21 mouse cellular contexts compared by ENCODE assay signal in genomic region chr3:38446586-38446985, GRCm38 (mm10). TPM values are rescaled to one million over a fixed set of nuclear protein-coding genes. Genes with fewer than 3 reads are reported as not detected.
DNase-seq lines count a peak whose midpoint lies in the region; ATAC-seq and TF ChIP-seq lines count a peak whose summit lies in the region.
"Had no signal": no experiment of that assay in that cellular context is flagged by ENCODE, and none has a peak within 500 bp of the region (broad histone marks: within the 10 kb centered on the region; RNA-seq: fewer than 3 reads in every experiment).

No protein-coding gene starts in this region.

- H3K36me3 ChIP-seq in forebrain, postnatal 0 days (ENCODE audit: insufficient read depth) = peaks cover 11% of the 10 kb centered on the region
- H3K36me3 ChIP-seq in forebrain, embryonic 13.5 days (ENCODE audit: poor library complexity, severe bottlenecking) = peaks cover 11% of the 10 kb centered on the region
- peaks cover 11% of the 10 kb centered on the region for H3K36me3 ChIP-seq in midbrain, embryonic 11.5 days (ENCODE audit: control insufficient read depth, insufficient read depth, low read length)
- peaks cover 21% of the 10 kb centered on the region for H3K36me3 ChIP-seq in midbrain, embryonic 13.5 days

- ATAC-seq in forebrain, postnatal 0 days = peak; percentile 85
- no peak for ATAC-seq in forebrain, embryonic 13.5 days
- ATAC-seq in midbrain, embryonic 11.5 days (ENCODE audit: low FRiP score) = no peak
- ATAC-seq in midbrain, embryonic 13.5 days = no peak
- ATAC-seq: hindbrain, postnatal 0 days had no signal

- H3K9me3 ChIP-seq in forebrain, postnatal 0 days (ENCODE audit: low read length) = 0 out of 2 replicates have a peak, but pooled peaks cover 4% of the 10 kb centered on the region
- H3K9me3 ChIP-seq in forebrain, embryonic 13.5 days (replicated peaks) = peaks cover 6% of the 10 kb centered on the region
- no peaks in the 10 kb centered on the region for H3K9me3 ChIP-seq in midbrain, embryonic 11.5 days (ENCODE audit: control insufficient read depth, low read length)
- peaks cover 3% of the 10 kb centered on the region; the same call in 1 of the 2 replicates for H3K9me3 ChIP-seq in midbrain, embryonic 13.5 days
- H3K9me3 ChIP-seq: liver, embryonic 15.5 days had no signal

- TF ChIP-seq CTCF in forebrain, postnatal 0 days (IDR thresholded peaks at IDR 0.05; ENCODE audit: low read depth) = no peak

- DNase-seq in forebrain, postnatal 0 days = peak; percentile 44
- DNase-seq in right cerebral cortex, adult 18-20 months = peak; percentile 73
- no peak for DNase-seq in right cerebral cortex, postnatal 4 days
- DNase-seq in layer of hippocampus, postnatal 36 days = peak; percentile 26 to 38
- peak; percentile 89 for DNase-seq in telencephalon, adult 2 months (ENCODE audit: low read depth, low spot score)
- no peak for DNase-seq in midbrain, embryonic 11.5 days (ENCODE audit: low spot score, missing footprints)
- DNase-seq: adrenal gland, postnatal 36 days; cerebellum, adult 2 months; cerebellum, postnatal 36 days; gastrocnemius, postnatal 25 days; kidney, adult 11 months had no signal

- H3K27ac ChIP-seq in forebrain, postnatal 0 days (ENCODE audit: low read depth, low read length) = no peak overlapping the region
- no peak overlapping the region for H3K27ac ChIP-seq in forebrain, embryonic 13.5 days
- no peak overlapping the region for H3K27ac ChIP-seq in midbrain, embryonic 11.5 days (ENCODE audit: low read depth, low read length)
- H3K27ac ChIP-seq in midbrain, embryonic 13.5 days = no peak overlapping the region
- H3K27ac ChIP-seq: forebrain, embryonic 10.5 days; hindbrain, embryonic 10.5 days; hindbrain, postnatal 0 days; kidney, postnatal 0 days; liver, embryonic 15.5 days; macrophage; midbrain, embryonic 10.5 days; neural tube, embryonic 12.5 days had no signal

- 61% methylated on average over 9 of the region's 9 CpGs for WGBS in forebrain, postnatal 0 days
- WGBS in forebrain, embryonic 13.5 days = 89% methylated on average over 9 of the region's 9 CpGs
- 89% methylated on average over 9 of the region's 9 CpGs for WGBS in midbrain, embryonic 11.5 days
- WGBS in midbrain, embryonic 13.5 days = 90% methylated on average over 9 of the region's 9 CpGs

- no peak overlapping the region for H3K4me3 ChIP-seq in forebrain, postnatal 0 days (ENCODE audit: low read depth, low read length)
- H3K4me3 ChIP-seq in forebrain, embryonic 13.5 days = no peak overlapping the region
- H3K4me3 ChIP-seq in midbrain, embryonic 11.5 days (ENCODE audit: low read depth, low read length) = no peak overlapping the region
- no peak overlapping the region for H3K4me3 ChIP-seq in midbrain, embryonic 13.5 days (replicated peaks)
- H3K4me3 ChIP-seq: forebrain, embryonic 10.5 days; hindbrain, embryonic 10.5 days; liver, embryonic 15.5 days; midbrain, embryonic 10.5 days; neural tube, embryonic 12.5 days had no signal

- no peak overlapping the region for H3K4me2 ChIP-seq in forebrain, postnatal 0 days (ENCODE audit: low read depth)
- no peak overlapping the region for H3K4me2 ChIP-seq in forebrain, embryonic 13.5 days
- H3K4me2 ChIP-seq in midbrain, embryonic 11.5 days = no peak overlapping the region
- no peak overlapping the region for H3K4me2 ChIP-seq in midbrain, embryonic 13.5 days (replicated peaks)
- H3K4me2 ChIP-seq: liver, embryonic 15.5 days; neural tube, embryonic 12.5 days had no signal

- no peaks in the 10 kb centered on the region for H3K27me3 ChIP-seq in forebrain, postnatal 0 days (ENCODE audit: insufficient read depth, low read length)
- no peaks in the 10 kb centered on the region for H3K27me3 ChIP-seq in forebrain, embryonic 13.5 days
- H3K27me3 ChIP-seq in midbrain, embryonic 11.5 days (ENCODE audit: control insufficient read depth, insufficient read depth, low read length) = no peaks in the 10 kb centered on the region
- no peaks in the 10 kb centered on the region for H3K27me3 ChIP-seq in midbrain, embryonic 13.5 days
- H3K27me3 ChIP-seq: liver, embryonic 15.5 days; neural tube, embryonic 12.5 days had no signal

- H3K9ac ChIP-seq in forebrain, postnatal 0 days = no peak overlapping the region
- no peak overlapping the region for H3K9ac ChIP-seq in forebrain, embryonic 13.5 days
- H3K9ac ChIP-seq in midbrain, embryonic 11.5 days (ENCODE audit: low read length) = no peak overlapping the region
- H3K9ac ChIP-seq in midbrain, embryonic 13.5 days (replicated peaks) = no peak overlapping the region
- H3K9ac ChIP-seq: liver, embryonic 15.5 days; neural tube, embryonic 12.5 days had no signal

- no peaks in the 10 kb centered on the region for H3K4me1 ChIP-seq in forebrain, postnatal 0 days (ENCODE audit: insufficient read depth)
- H3K4me1 ChIP-seq in forebrain, embryonic 13.5 days = no peaks in the 10 kb centered on the region
- H3K4me1 ChIP-seq in midbrain, embryonic 11.5 days (ENCODE audit: control insufficient read depth, insufficient read depth, low read length) = no peaks in the 10 kb centered on the region
- no peaks in the 10 kb centered on the region for H3K4me1 ChIP-seq in midbrain, embryonic 13.5 days (replicated peaks)
- H3K4me1 ChIP-seq: liver, embryonic 15.5 days; neural tube, embryonic 12.5 days had no signal

RNA-seq across cellular contexts. Expression of gene Ankrd50, which starts 38.1 kb away (rescaled TPM):
- total RNA-seq in forebrain, postnatal 0 days (2014; rRNA removed) = 50.9 and 69.1 TPM in 2 replicates
- 12.6 and 13.0 TPM in 2 replicates for polyA plus RNA-seq in forebrain, postnatal 0 days (2015; fragmentation: Nextera tagmentation; extraction: Ambion mirVana)
- polyA plus RNA-seq in forebrain, embryonic 13.5 days (2015; fragmentation: Nextera tagmentation; extraction: Ambion mirVana) = 19.9 and 21.8 TPM in 2 replicates
- 10 to 100 TPM; 48.1 to 51.1 TPM for total RNA-seq in layer of hippocampus, postnatal 36 days (2021)
- polyA plus RNA-seq in midbrain, embryonic 11.5 days (2014; fragmentation: Nextera tagmentation; extraction: Ambion mirVana) = 28.6 and 31.8 TPM in 2 replicates
- 29.3 and 32.3 TPM in 2 replicates for polyA plus RNA-seq in midbrain, embryonic 13.5 days (2015; fragmentation: Nextera tagmentation; extraction: Ambion mirVana)

Comparison
In these comparisons a context has a peak if more than half of its experiments do, and no peak if none do; other contexts are left out.
1. DNase-seq: peak in forebrain, postnatal 0 days (single experiment), right cerebral cortex, adult 18-20 months (single experiment), layer of hippocampus, postnatal 36 days (2 of 2) and telencephalon, adult 2 months (single experiment); none in right cerebral cortex, postnatal 4 days (single experiment) and midbrain, embryonic 11.5 days (single experiment).